Mouse (Mus musculus) cerebellum, adult 2 months (tissue): ENCODE data around the gene Depp1. TPM values are rescaled to one million over a fixed set of nuclear protein-coding genes. Genes with fewer than 3 reads are reported as not detected.

Source experiments
- DNase-seq, 2 experiments: peaks; one replicate each; pipeline ENCODE4 v3.0.0; 2021
- H3K27ac ChIP-seq: fragments of 200-500 bp; 2 replicates; pipeline ENCODE4 v1.5.1; 2012; ENCODE audit warnings: low read length, control low read depth, inconsistent platforms; ENCODE audit not compliant: insufficient read depth
- H3K27me3 ChIP-seq: fragments of 200-500 bp; 2 replicates; pipeline ENCODE4 v1.6.1; 2012; ENCODE audit warnings: inconsistent platforms, mild to moderate bottlenecking, low read length, moderate library complexity; ENCODE audit not compliant: control insufficient read depth, insufficient read depth
- H3K4me1 ChIP-seq: fragments of 200-500 bp; 2 replicates; pipeline ENCODE4 v1.6.1; 2011; ENCODE audit warnings: low read length; ENCODE audit not compliant: control insufficient read depth, insufficient read depth
- H3K4me3 ChIP-seq: fragments of 200-500 bp; replicated peaks from 2 replicates; pipeline ENCODE3; 2011; ENCODE audit warnings: mild to moderate bottlenecking, low read depth, low read length, control low read depth; ENCODE audit not compliant: insufficient read depth
- CTCF ChIP-seq: fragments of 200-500 bp; IDR thresholded peaks from 2 replicates; pipeline ENCODE4 v1.5.1; 2011; ENCODE audit warnings: low read depth, mild to moderate bottlenecking, control low read depth, low read length, moderate library complexity, borderline replicate concordance; ENCODE audit not compliant: insufficient read depth
- POLR2A ChIP-seq: fragments of 200-500 bp; IDR thresholded peaks from 2 replicates; pipeline ENCODE4 v1.6.1; 2011; ENCODE audit warnings: low read length, control low read depth, borderline replicate concordance; ENCODE audit not compliant: insufficient read depth
- WGBS: fragments of 180-500 bp; shearing (Covaris S2); methylation state at CpG from one replicate; pipeline ENCODE4 v1.1.7; 2018; 5-methylcytosine and 5-hydroxymethylcytosine counted together
- polyA plus RNA-seq: library from polyadenylated mRNA; depleted of rRNA; stranded (reverse); fragments of >200 nt; gene quantifications from 2 replicates; pipeline ENCODE4 v1.2.3, GENCODE M21; 2012

The Depp1 gene
- polyA plus RNA-seq, 1 experiment = 1.00 TPM

- WGBS = 79% methylated on average over 10 of the region's 10 CpGs
Measured at GRCm38 (mm10) chr6:116629766-116630165, 20.6 kb upstream of the Depp1 start.

GRCm38 (mm10) chr6:116632129-116632528 lies 18.3 kb upstream of the Depp1 start:
- Histone ChIP-seq H3K4me3 (no peak overlapping the region), H3K27me3 (no peaks in the 10 kb centered on the region), H3K4me1 (no peaks in the 10 kb centered on the region), H3K27ac (no peak overlapping the region)
- TF ChIP-seq POLR2A (no peak), CTCF (peak; percentile 59)
- DNase-seq = peak; percentile 60 to 63
- 60% methylated on average over 1 of the region's 1 CpGs for WGBS

More at GRCm38 (mm10) chr6:116629766-116630165, 20.6 kb upstream of the Depp1 start:
- no peak for TF ChIP-seq POLR2A
- no peak for TF ChIP-seq CTCF
- no peak for DNase-seq
- H3K4me1 ChIP-seq = no peaks in the 10 kb centered on the region
- no peaks in the 10 kb centered on the region for H3K27me3 ChIP-seq
- H3K4me3 ChIP-seq = no peak overlapping the region
- no peak overlapping the region for H3K27ac ChIP-seq

GRCm38 (mm10) chr6:116633741-116634695 lies 16.4 kb upstream of the Depp1 start:
- 92% methylated on average over 17 of the region's 17 CpGs for WGBS
- TF ChIP-seq POLR2A (no peak), CTCF (no peak)
- Histone ChIP-seq H3K4me3 (no peak overlapping the region), H3K4me1 (no peaks in the 10 kb centered on the region), H3K27me3 (no peaks in the 10 kb centered on the region), H3K27ac (no peak overlapping the region)
- no peak for DNase-seq

GRCm38 (mm10) chr6:116635251-116636180 lies 14.9 kb upstream of the Depp1 start:
- Histone ChIP-seq H3K4me3 (no peak overlapping the region), H3K27me3 (no peaks in the 10 kb centered on the region), H3K27ac (no peak overlapping the region), H3K4me1 (no peaks in the 10 kb centered on the region)
- WGBS = 67% methylated on average over 10 of the region's 10 CpGs
- TF ChIP-seq POLR2A (no peak), CTCF (no peak)
- DNase-seq = no peak

GRCm38 (mm10) chr6:116636581-116637235 lies 13.7 kb upstream of the Depp1 start:
- TF ChIP-seq POLR2A = no peak
- no peak for TF ChIP-seq CTCF
- Histone ChIP-seq H3K27ac (no peak overlapping the region), H3K27me3 (no peaks in the 10 kb centered on the region), H3K4me1 (no peaks in the 10 kb centered on the region), H3K4me3 (no peak overlapping the region)
- WGBS = 75% methylated on average over 9 of the region's 9 CpGs
- no peak for DNase-seq

GRCm38 (mm10) chr6:116637496-116637895 lies 12.9 kb upstream of the Depp1 start:
- Histone ChIP-seq H3K27me3 (no peaks in the 10 kb centered on the region), H3K27ac (no peak overlapping the region), H3K4me1 (no peaks in the 10 kb centered on the region), H3K4me3 (no peak overlapping the region)
- WGBS = 88% methylated on average over 5 of the region's 5 CpGs
- no peak for TF ChIP-seq CTCF
- TF ChIP-seq POLR2A = no peak
- DNase-seq = no peak

GRCm38 (mm10) chr6:116638871-116639270 lies 11.5 kb upstream of the Depp1 start:
- Histone ChIP-seq H3K27ac (no peak overlapping the region), H3K27me3 (no peaks in the 10 kb centered on the region), H3K4me1 (no peaks in the 10 kb centered on the region), H3K4me3 (no peak overlapping the region)
- 88% methylated on average over 2 of the region's 2 CpGs for WGBS
- DNase-seq = no peak
- TF ChIP-seq POLR2A (no peak), CTCF (no peak)

GRCm38 (mm10) chr6:116639663-116640062 lies 10.7 kb upstream of the Depp1 start:
- Histone ChIP-seq H3K27me3 (no peaks in the 10 kb centered on the region), H3K4me1 (no peaks in the 10 kb centered on the region), H3K4me3 (no peak overlapping the region), H3K27ac (no peak overlapping the region)
- no peak for DNase-seq
- WGBS = 62% methylated on average over 2 of the region's 2 CpGs
- TF ChIP-seq CTCF (no peak), POLR2A (no peak)
